Mouse (Mus musculus): ENCODE results near the gene Syna.

The Syna gene

DNA sequence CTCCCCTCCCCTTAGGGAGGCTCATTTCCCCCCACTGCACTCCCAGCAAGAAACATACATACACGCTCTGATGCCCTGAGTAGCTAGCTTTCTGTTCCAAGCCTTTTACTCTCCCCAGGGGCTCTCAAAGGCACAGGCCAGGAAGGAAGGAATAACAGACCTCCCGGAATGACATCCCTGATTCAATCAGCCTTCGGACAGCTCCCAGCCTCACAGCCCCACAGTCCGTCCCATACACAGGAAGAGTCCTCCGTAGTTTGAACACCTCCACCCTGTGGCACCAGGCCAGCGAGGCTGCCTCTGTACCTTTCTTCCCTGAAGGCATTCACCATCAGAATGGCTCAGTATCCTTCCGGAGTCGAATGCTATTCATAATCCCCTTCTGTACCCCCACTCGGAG lies 31.5 kb downstream of the Syna start:
- peak; percentile 36 to 56 for DNase-seq

DNA sequence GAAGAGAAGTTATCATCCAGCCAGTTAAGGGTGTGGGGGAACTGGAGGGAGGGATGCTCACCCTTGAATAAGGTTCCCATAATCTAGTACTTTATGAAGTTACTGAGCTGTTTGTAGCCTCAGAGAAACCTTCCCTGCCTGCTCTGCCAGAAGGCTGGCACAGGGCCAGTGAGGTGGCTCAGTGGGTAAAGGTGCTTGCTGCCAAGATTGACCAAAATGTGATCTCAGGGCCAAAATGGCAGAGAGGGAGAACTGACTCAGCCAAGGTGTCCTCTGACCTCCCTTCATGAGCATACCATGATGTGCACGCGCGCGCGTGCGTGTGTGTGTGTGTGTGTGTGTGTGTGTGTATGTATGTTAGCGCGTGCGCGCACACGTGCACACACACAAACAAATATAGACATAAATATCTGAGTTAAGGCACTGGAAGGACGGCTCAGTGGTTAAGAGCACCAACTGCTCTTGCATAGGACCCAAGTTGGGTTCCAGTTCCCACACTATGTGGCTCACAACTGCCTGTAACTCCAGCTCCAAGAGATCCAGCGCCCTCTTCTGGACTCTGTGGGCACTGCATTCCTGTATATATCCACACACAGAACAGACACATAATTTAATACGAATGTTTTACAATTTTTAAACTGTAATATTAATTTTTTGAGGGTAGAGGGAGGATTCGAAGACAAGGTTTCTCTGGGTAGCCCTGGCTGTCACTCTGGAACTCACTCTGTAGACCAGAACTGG lies 33.8 kb downstream of the Syna start:
- DNase-seq = peak in 1 of 2 experiments; percentile 52

DNA sequence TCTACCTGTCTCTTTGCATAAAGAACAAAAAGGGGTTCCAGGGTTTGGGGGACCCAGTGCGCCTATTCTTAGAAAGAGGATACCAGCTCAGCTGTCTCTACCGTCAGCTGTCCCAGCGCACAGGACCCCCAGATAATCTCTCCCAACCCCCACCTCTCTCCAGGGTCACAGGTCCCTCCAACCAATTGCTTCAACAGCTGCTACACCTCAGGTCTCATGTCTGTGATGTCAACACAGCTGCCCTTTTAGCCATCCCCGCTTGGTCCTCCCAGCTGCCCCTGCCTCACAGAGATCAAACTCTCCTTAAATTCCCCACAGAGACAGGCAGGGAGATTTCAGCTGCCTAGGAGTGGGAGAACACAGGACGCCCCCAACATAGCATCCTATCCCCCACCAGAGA lies 36.2 kb downstream of the Syna start:
- DNase-seq = no peak

- DNase-seq = no peak
Observed at GRCm38 (mm10) chr5:134522524-134522923, 37.4 kb downstream of the Syna start.

DNA sequence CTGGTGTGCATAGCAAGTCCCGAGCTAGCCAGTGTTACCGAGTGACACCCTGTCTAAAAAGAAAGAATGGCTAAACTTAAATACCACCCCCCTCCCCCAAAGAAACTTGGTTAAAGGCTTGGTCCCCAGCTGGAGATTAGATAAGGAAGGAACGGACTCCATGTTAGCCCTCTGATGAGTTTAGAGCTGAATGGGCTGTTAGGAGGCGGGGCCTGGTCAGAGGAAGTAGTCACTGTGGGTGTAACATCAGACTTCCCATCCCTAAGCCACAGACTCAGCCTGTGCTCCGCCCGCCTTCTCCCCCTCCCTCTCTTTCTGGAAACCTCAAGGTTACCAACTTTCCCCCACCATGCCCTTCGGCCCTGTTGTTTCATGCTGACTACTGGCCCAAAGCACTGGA lies 38.2 kb downstream of the Syna start:
- no peak for DNase-seq

DNA sequence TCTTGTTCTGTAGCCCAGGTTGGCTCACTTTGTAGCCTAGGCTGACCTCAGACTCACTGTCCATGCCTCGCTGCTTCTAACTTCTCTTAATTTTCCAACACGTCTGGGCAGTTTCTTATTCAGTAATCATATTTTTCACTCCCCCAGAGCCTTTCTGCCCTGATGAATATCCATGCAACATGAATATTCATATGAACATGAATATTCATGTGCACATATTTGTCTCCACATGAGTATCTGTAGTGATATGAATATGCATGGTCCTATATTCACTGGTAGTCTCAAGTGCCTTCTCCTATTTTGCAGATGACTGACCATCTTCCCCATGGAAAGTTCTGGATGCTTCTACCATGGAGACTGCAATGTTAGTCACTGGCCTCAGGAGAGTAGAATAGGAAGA lies 38.8 kb downstream of the Syna start:
- no peak for DNase-seq

DNA sequence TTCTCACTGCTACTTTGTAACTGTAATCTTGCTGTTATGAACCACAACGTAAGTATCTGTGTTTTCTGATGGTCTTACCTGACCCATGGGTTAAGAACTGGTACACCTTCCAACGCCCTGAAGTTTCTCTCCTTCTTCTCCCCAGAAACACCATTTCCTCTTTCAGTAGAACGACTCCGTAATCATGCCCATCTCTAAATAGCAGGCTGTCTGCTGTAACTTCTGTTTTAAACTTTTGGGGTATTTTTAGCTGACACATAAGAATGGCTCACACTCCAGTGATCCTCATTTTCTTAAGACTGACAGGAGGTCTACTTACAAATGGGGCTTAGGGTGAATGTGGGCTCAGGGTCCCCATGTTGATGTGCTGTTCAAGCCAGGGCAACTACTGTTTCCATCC lies 39.9 kb downstream of the Syna start:
- DNase-seq = no peak

- DNase-seq = no peak
Observed at GRCm38 (mm10) chr5:134519471-134519870, 40.5 kb downstream of the Syna start.

DNA sequence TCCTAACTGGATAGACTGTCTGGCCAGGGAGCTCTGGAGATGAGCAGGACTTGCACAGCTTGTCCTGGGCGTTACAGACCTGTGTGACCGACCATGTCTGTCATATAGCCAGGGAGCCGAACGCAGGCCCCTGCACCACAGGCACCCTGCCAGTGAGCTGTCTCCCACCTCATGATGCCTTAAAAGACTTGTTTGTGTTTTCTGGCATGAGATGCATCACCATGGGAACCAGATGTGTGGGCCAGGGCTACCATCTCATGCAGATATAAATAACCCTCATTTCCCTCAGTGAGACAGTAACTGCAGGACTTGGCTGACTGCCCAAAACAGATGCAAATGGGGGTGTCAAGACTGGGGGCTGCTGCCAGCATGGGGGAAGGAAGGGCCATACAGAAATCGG lies 47.9 kb downstream of the Syna start:
- DNase-seq = no peak

DNA sequence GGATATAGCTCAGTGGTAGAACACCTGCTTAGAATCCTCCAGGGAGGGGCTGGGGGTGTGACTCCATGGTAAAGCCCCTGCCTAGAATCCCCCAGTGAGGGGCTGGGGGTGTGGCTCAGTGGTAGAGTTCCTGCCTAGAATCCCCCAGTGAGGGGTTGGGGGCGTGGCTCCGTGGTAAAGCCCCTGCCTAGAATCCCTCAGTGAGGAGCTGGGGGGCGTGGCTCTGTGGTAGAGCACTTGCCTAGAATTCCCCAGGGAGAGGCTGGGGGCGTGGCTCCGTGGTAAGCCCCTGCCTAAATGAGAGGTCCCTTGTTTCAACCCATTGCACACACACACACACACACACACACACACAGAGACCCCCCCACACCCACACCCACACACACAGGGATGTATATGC lies 49.7 kb downstream of the Syna start:
- DNase-seq = no peak

- no peak for DNase-seq
Observed at GRCm38 (mm10) chr5:134508965-134509364, 51.0 kb downstream of the Syna start.
